Mouse (Mus musculus) embryonic facial prominence, embryonic 14.5 days (tissue): ENCODE data around the gene Ldlrad3. TPM values are rescaled to one million over a fixed set of nuclear protein-coding genes. Genes with fewer than 3 reads are reported as not detected.

ENCODE experiments used
- ATAC-seq: fragments of 200-750 bp; cut with Nextera tagmentation; 2 replicates; pipeline ENCODE4 v1.8.0; 2017; ENCODE audit warnings: low read depth, moderate number of reproducible peaks, moderate TSS enrichment
- DNase-seq: peaks from one replicate; pipeline ENCODE4 v3.0.0-alpha.2; 2015; ENCODE audit warnings: low spot score
- H3K27ac ChIP-seq: fragments of 300-500 bp; sonication (generic); replicated peaks from 2 replicates; pipeline ENCODE4 v1.5.1; 2014; ENCODE audit warnings: low read depth, mild to moderate bottlenecking, low read length, moderate library complexity
- H3K27me3 ChIP-seq: fragments of 300-500 bp; sonication (generic); replicated peaks from 2 replicates; pipeline ENCODE4 v1.6.1; 2014; ENCODE audit warnings: low read length; ENCODE audit not compliant: control insufficient read depth, insufficient read depth
- H3K36me3 ChIP-seq: fragments of 300-500 bp; sonication (generic); 2 replicates; pipeline ENCODE4 v1.6.1; 2014; ENCODE audit warnings: low read length, mixed read lengths; ENCODE audit not compliant: control insufficient read depth, insufficient read depth
- H3K4me1 ChIP-seq: fragments of 300-500 bp; sonication (generic); 2 replicates; pipeline ENCODE4 v1.6.1; 2014; ENCODE audit warnings: antibody characterized with exemption, low read length; ENCODE audit not compliant: control insufficient read depth, insufficient read depth
- H3K4me2 ChIP-seq: fragments of 300-500 bp; sonication (generic); 2 replicates; pipeline ENCODE4 v1.6.1; 2014; ENCODE audit warnings: low read depth, mild to moderate bottlenecking, low read length, moderate library complexity, mixed read lengths
- H3K4me3 ChIP-seq: fragments of 300-500 bp; sonication (generic); 2 replicates; pipeline ENCODE4 v1.5.1; 2014; ENCODE audit warnings: low read depth, mild to moderate bottlenecking, low read length
- H3K9ac ChIP-seq: fragments of 300-500 bp; sonication (generic); 2 replicates; pipeline ENCODE4 v1.6.1; 2014; ENCODE audit warnings: low read depth, mild to moderate bottlenecking, low read length, moderate library complexity, mixed read lengths
- H3K9me3 ChIP-seq: fragments of 300-500 bp; sonication (generic); 2 replicates; pipeline ENCODE4 v1.6.1; 2016; ENCODE audit warnings: low read length; ENCODE audit not compliant: control insufficient read depth
- WGBS: fragments of 180-500 bp; shearing (Covaris S2); extraction: QIAGEN DNeasy Blood & Tissue Kit; methylation state at CpG from one replicate; pipeline ENCODE4 v1.1.7; 2014; 5-methylcytosine and 5-hydroxymethylcytosine counted together
- polyA plus RNA-seq: library from polyadenylated mRNA; unstranded; fragments of >200 nt; fragmentation: Nextera tagmentation; extraction: Ambion mirVana; gene quantifications from 2 replicates; pipeline ENCODE4 v1.2.1, GENCODE M21; 2014

Ldlrad3 gene
- polyA plus RNA-seq, 1 experiment from 2014 or later, result 48.2 TPM

- Histone ChIP-seq H3K27ac (no peak overlapping the region), H3K9ac (no peak overlapping the region), H3K4me1 (no peaks in the 10 kb centered on the region), H3K9me3 (no peaks in the 10 kb centered on the region), H3K4me3 (no peak overlapping the region), H3K4me2 (no peak overlapping the region), H3K27me3 (no peaks in the 10 kb centered on the region), H3K36me3 (no peaks in the 10 kb centered on the region)
- ATAC-seq (no peak), DNase-seq (no peak)
- WGBS, result 82% methylated on average over 4 of the region's 4 CpGs
Observed at GRCm38 (mm10) chr2:102195494-102195893, 9.3 kb upstream of the Ldlrad3 start.

GRCm38 (mm10) chr2:102194247-102194646 is 8.1 kb upstream of the Ldlrad3 start:
- DNase-seq (no peak), ATAC-seq (no peak)
- Histone ChIP-seq H3K27me3 (no peaks in the 10 kb centered on the region), H3K9ac (no peak overlapping the region), H3K4me1 (no peaks in the 10 kb centered on the region), H3K4me3 (no peak overlapping the region), H3K4me2 (no peak overlapping the region), H3K36me3 (no peaks in the 10 kb centered on the region), H3K9me3 (no peaks in the 10 kb centered on the region), H3K27ac (no peak overlapping the region)
- 79% methylated on average over 4 of the region's 4 CpGs for WGBS

GRCm38 (mm10) chr2:102192943-102193820 is 7.0 kb upstream of the Ldlrad3 start:
- Histone ChIP-seq H3K27me3 (no peaks in the 10 kb centered on the region), H3K4me3 (no peak overlapping the region), H3K4me1 (no peaks in the 10 kb centered on the region), H3K9me3 (no peaks in the 10 kb centered on the region), H3K4me2 (no peak overlapping the region), H3K36me3 (no peaks in the 10 kb centered on the region), H3K9ac (no peak overlapping the region), H3K27ac (no peak overlapping the region)
- ATAC-seq (no peak), DNase-seq (no peak)
- whole genome bisulfite sequencing, result 88% methylated on average over 16 of the region's 16 CpGs

GRCm38 (mm10) chr2:102191736-102192135 is 5.6 kb upstream of the Ldlrad3 start:
- Histone ChIP-seq H3K4me3 (no peak overlapping the region), H3K4me2 (no peak overlapping the region), H3K27me3 (no peaks in the 10 kb centered on the region), H3K27ac (no peak overlapping the region), H3K9ac (no peak overlapping the region), H3K4me1 (peaks cover 2% of the 10 kb centered on the region; the same call in 1 of the 2 replicates), H3K36me3 (no peaks in the 10 kb centered on the region), H3K9me3 (no peaks in the 10 kb centered on the region)
- ATAC-seq (no peak), DNase-seq (no peak)
- 67% methylated on average over 4 of the region's 4 CpGs for WGBS

GRCm38 (mm10) chr2:102190956-102191355 is 4.8 kb upstream of the Ldlrad3 start:
- Histone ChIP-seq H3K9ac (no peak overlapping the region), H3K4me3 (no peak overlapping the region), H3K36me3 (no peaks in the 10 kb centered on the region), H3K27me3 (no peaks in the 10 kb centered on the region), H3K27ac (no peak overlapping the region), H3K4me1 (peaks cover 4% of the 10 kb centered on the region; the same call in 1 of the 2 replicates), H3K9me3 (no peaks in the 10 kb centered on the region), H3K4me2 (no peak overlapping the region)
- ATAC-seq (no peak), DNase-seq (no peak)

GRCm38 (mm10) chr2:102185069-102185950 is 875 bp downstream of the Ldlrad3 start:
- H3K36me3 ChIP-seq, result no peaks in the 10 kb centered on the region
- H3K27me3 ChIP-seq, result no peaks in the 10 kb centered on the region
- peak overlapping the region; percentile 71 for H3K4me2 ChIP-seq
- DNase-seq, result peak; percentile 79
- WGBS, result under 1% methylated on average over 23 of the region's 24 CpGs
- peak overlapping the region; percentile 93 for H3K27ac ChIP-seq
- H3K9me3 ChIP-seq, result no peaks in the 10 kb centered on the region
- H3K4me1 ChIP-seq, result peaks cover 35% of the 10 kb centered on the region
- H3K9ac ChIP-seq, result peak overlapping the region; percentile 90
- peak overlapping the region; percentile 80 for H3K4me3 ChIP-seq
- ATAC-seq, result peak; percentile 48

- peaks cover 35% of the 10 kb centered on the region for H3K4me1 ChIP-seq
- DNase-seq (no peak), ATAC-seq (no peak)
- no peaks in the 10 kb centered on the region for H3K27me3 ChIP-seq
- H3K27ac ChIP-seq, result no peak overlapping the region
- 0 out of 2 replicates have a peak overlapping the region, but pooled peaks have one; percentile 8 for H3K9ac ChIP-seq
- H3K9me3 ChIP-seq, result no peaks in the 10 kb centered on the region
- H3K4me3 ChIP-seq, result no peak overlapping the region
- 67% methylated on average over 7 of the region's 7 CpGs for WGBS
- H3K36me3 ChIP-seq, result no peaks in the 10 kb centered on the region
- H3K4me2 ChIP-seq, result peak overlapping the region; percentile 71
Observed at GRCm38 (mm10) chr2:102183720-102184480, 2.3 kb downstream of the Ldlrad3 start.

DNA sequence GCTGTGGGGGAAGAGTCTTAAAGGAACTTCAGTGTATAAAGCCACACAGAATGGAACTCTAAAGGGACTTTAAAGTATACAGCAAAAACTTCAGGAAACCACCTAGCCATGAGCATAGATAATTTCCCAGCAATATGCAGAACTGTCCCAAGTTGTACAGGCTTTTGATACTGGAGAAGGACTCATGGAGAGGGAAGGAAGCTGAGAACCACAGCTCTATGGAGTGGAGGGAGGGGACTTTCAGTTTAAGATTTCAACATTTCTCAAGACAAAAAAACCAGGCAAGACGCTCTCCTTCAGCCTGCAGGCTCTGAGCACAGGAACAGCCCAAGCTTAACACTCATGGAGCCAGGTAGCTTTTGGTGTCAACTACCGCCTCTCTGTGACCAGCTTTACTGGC is 4.7 kb downstream of the Ldlrad3 start:
- no peak overlapping the region for H3K4me3 ChIP-seq
- peaks cover 35% of the 10 kb centered on the region for H3K4me1 ChIP-seq
- no peak overlapping the region for H3K9ac ChIP-seq
- H3K36me3 ChIP-seq, result 0 out of 2 replicates have a peak, but pooled peaks cover 3% of the 10 kb centered on the region
- H3K4me2 ChIP-seq, result no peak overlapping the region
- no peaks in the 10 kb centered on the region for H3K9me3 ChIP-seq
- WGBS, result 84% methylated on average over 2 of the region's 2 CpGs
- ATAC-seq, result no peak
- DNase-seq, result no peak
- H3K27me3 ChIP-seq, result no peaks in the 10 kb centered on the region
- H3K27ac ChIP-seq, result no peak overlapping the region
